Mouse (Mus musculus): ENCODE results near the gene Myo10. TPM values are rescaled to one million over a fixed set of nuclear protein-coding genes. Genes with fewer than 3 reads are reported as not detected.

Myo10 gene
- polyA plus RNA-seq, 1 experiment, result 49.9 TPM

DNA sequence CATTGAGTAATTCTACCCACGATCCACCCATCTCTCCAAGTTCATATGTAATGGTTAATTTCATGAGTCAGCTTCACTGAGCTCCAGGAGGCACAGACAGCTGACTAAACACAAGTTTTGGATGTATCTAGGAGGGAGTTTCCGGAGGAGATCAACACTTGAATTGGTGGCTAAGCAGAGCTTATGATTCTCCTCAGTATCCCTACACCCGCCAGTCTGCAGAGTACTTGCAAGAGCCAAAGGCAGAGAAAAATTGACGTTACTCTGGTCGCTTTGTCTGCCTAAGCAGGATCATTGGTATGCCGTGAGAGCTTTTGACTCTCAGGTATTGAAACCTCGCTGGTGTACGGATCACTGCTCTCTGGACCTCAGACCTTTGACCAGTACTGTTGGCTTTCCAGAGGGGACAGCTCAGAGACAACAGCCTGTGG, 204.2 kb downstream of the Myo10 start:
- Histone ChIP-seq H3K27ac (ENCODE audit: insufficient read depth, low read length) (no peak overlapping the region), H3K4me3 (ENCODE audit: insufficient read depth, low read length) (no peak overlapping the region), H3K4me1 (ENCODE audit: control insufficient read depth, insufficient read depth, low read length) (peaks cover 2% of the 10 kb centered on the region; the same call in 1 of the 2 replicates)
- TF ChIP-seq POLR2A (IDR thresholded peaks at IDR 0.05; ENCODE audit: low read depth, low read length), result no peak
- no peak for TF ChIP-seq CTCF (IDR thresholded peaks at IDR 0.05; ENCODE audit: borderline replicate concordance, insufficient read depth, low read length)

- Histone ChIP-seq H3K4me3 (ENCODE audit: insufficient read depth, low read length) (no peak overlapping the region), H3K4me1 (ENCODE audit: control insufficient read depth, insufficient read depth, low read length) (peaks cover 2% of the 10 kb centered on the region; the same call in 1 of the 2 replicates)
- TF ChIP-seq CTCF (IDR thresholded peaks at IDR 0.05; ENCODE audit: borderline replicate concordance, insufficient read depth, low read length) (no peak), POLR2A (IDR thresholded peaks at IDR 0.05; ENCODE audit: low read depth, low read length) (no peak)
These were observed 206.1 kb downstream of the Myo10 start for GRCm38 (mm10) chr15:25828464-25828863.

DNA sequence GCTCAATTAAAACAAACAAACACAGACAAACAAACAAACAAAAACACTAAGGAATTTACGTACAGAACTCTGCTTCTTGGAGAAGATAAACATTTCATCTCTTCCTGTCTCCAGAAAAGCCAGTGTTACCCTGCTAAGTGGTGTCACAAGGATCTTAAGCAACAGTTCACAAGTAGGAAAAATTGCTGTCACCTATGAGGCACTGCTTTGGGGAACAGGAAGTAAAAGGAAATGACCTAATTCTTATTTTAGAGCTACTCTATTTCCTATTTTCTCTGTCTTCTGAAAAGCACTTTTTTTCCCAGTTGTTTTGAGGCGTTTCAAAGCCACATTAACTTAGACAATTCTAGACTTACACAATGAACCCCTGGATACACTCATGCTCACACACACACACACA, 208.1 kb downstream of the Myo10 start:
- peaks cover 2% of the 10 kb centered on the region; the same call in 1 of the 2 replicates for H3K4me1 ChIP-seq (ENCODE audit: control insufficient read depth, insufficient read depth, low read length)
- TF ChIP-seq CTCF (IDR thresholded peaks at IDR 0.05; ENCODE audit: borderline replicate concordance, insufficient read depth, low read length) (no peak), POLR2A (IDR thresholded peaks at IDR 0.05; ENCODE audit: low read depth, low read length) (no peak)
- no peak overlapping the region for H3K4me3 ChIP-seq (ENCODE audit: insufficient read depth, low read length)
- H3K27ac ChIP-seq (ENCODE audit: insufficient read depth, low read length), result no peak overlapping the region

More at GRCm38 (mm10) chr15:25828464-25828863, 206.1 kb downstream of the Myo10 start:
- no peak overlapping the region for H3K27ac ChIP-seq (ENCODE audit: insufficient read depth, low read length)

GRCm38 (mm10) chr15:25834282-25834681, 212.0 kb downstream of the Myo10 start:
- Histone ChIP-seq H3K4me1 (ENCODE audit: control insufficient read depth, insufficient read depth, low read length) (no peaks in the 10 kb centered on the region), H3K4me3 (ENCODE audit: insufficient read depth, low read length) (no peak overlapping the region), H3K27ac (ENCODE audit: insufficient read depth, low read length) (no peak overlapping the region)
- TF ChIP-seq POLR2A (IDR thresholded peaks at IDR 0.05; ENCODE audit: low read depth, low read length) (no peak), CTCF (IDR thresholded peaks at IDR 0.05; ENCODE audit: borderline replicate concordance, insufficient read depth, low read length) (no peak)

GRCm38 (mm10) chr15:25834920-25835674, 212.8 kb downstream of the Myo10 start:
- Histone ChIP-seq H3K4me3 (ENCODE audit: insufficient read depth, low read length) (no peak overlapping the region), H3K27ac (ENCODE audit: insufficient read depth, low read length) (no peak overlapping the region), H3K4me1 (ENCODE audit: control insufficient read depth, insufficient read depth, low read length) (no peaks in the 10 kb centered on the region)
- TF ChIP-seq POLR2A (IDR thresholded peaks at IDR 0.05; ENCODE audit: low read depth, low read length), result no peak
- no peak for TF ChIP-seq CTCF (IDR thresholded peaks at IDR 0.05; ENCODE audit: borderline replicate concordance, insufficient read depth, low read length)

GRCm38 (mm10) chr15:25842462-25843085, 220.2 kb downstream of the Myo10 start:
- peak overlapping the region; percentile 72 for H3K4me3 ChIP-seq (ENCODE audit: insufficient read depth, low read length)
- TF ChIP-seq CTCF (IDR thresholded peaks at IDR 0.05; ENCODE audit: borderline replicate concordance, insufficient read depth, low read length) (no peak), POLR2A (IDR thresholded peaks at IDR 0.05; ENCODE audit: low read depth, low read length) (no peak)
- no peak overlapping the region for H3K27ac ChIP-seq (ENCODE audit: insufficient read depth, low read length)

GRCm38 (mm10) chr15:25843086-25843991, 221.0 kb downstream of the Myo10 start, which contains the start of gene Retreg1:
Retreg1 (plus strand) TSS chr15:25843180.
- TF ChIP-seq POLR2A (IDR thresholded peaks at IDR 0.05; ENCODE audit: low read depth, low read length) (peak; percentile 47; the same call in 1 of the 2 replicates), CTCF (IDR thresholded peaks at IDR 0.05; ENCODE audit: borderline replicate concordance, insufficient read depth, low read length) (no peak)
- Histone ChIP-seq H3K4me3 (ENCODE audit: insufficient read depth, low read length) (peak within 1 kb of the TSS; percentile 72), H3K27ac (ENCODE audit: insufficient read depth, low read length) (no peak within 1 kb of the TSS), H3K4me1 (ENCODE audit: control insufficient read depth, insufficient read depth, low read length) (no peaks in the 10 kb centered on the region)

More at GRCm38 (mm10) chr15:25842462-25843085, 220.2 kb downstream of the Myo10 start:
- no peaks in the 10 kb centered on the region for H3K4me1 ChIP-seq (ENCODE audit: control insufficient read depth, insufficient read depth, low read length)

DNA sequence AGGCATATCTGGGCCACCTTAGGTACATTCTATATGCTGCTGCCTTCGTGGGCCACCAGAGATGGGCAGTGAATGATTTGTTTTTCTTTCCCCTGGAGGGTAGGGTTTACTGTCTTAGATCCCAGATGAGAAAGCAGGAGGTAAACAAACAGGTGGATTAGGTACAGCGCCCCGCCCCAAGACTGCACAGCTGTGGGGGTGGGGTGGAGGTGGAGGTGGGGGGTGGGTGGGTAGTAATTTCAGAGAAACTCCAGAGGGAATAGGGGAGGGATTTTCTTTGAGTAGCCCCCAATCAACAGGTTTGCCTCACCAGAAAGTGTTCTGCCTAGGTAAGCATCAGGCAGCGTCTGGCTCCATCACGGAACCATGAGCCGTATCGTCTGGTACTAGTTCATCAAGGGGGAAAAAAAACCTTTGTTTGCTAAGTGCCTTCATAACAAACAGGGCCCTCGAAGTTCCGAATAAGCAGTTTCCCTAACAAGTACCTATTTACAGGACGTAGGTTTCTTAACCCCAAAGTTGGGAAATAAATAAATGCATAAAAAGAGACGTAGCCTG, 221.8 kb downstream of the Myo10 start:
- Histone ChIP-seq H3K27ac (ENCODE audit: insufficient read depth, low read length) (no peak overlapping the region), H3K4me1 (ENCODE audit: control insufficient read depth, insufficient read depth, low read length) (no peaks in the 10 kb centered on the region), H3K4me3 (ENCODE audit: insufficient read depth, low read length) (peak overlapping the region; percentile 72)
- TF ChIP-seq POLR2A (IDR thresholded peaks at IDR 0.05; ENCODE audit: low read depth, low read length) (no peak), CTCF (IDR thresholded peaks at IDR 0.05; ENCODE audit: borderline replicate concordance, insufficient read depth, low read length) (no peak)

DNA sequence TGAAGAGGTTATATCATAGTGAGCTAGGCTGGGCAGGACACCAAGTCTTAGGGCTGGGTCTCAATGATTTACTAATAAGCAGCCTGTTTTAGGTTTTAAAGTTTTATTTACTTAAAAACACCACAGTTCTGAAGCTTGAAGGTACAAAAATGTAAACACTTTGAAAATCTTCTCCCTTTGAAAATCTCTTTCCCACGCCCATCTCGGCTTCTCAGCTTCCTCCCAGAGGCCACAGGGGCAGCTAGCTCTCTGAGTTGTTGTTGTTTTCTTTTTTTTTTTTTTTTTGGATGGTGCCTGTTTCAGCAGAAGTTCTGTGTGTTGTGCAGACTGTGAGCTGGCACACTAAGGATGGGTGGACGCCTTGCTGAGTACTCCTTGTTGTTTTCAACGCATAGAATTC, 222.4 kb downstream of the Myo10 start:
- Histone ChIP-seq H3K27ac (ENCODE audit: insufficient read depth, low read length) (no peak overlapping the region), H3K4me1 (ENCODE audit: control insufficient read depth, insufficient read depth, low read length) (no peaks in the 10 kb centered on the region), H3K4me3 (ENCODE audit: insufficient read depth, low read length) (no peak overlapping the region)
- TF ChIP-seq POLR2A (IDR thresholded peaks at IDR 0.05; ENCODE audit: low read depth, low read length) (no peak), CTCF (IDR thresholded peaks at IDR 0.05; ENCODE audit: borderline replicate concordance, insufficient read depth, low read length) (no peak)

Data from embryonic fibroblast, embryonic 13.5 days (primary cell).